Mouse (Mus musculus): ENCODE data around the gene Defb45. TPM values are rescaled to one million over a fixed set of nuclear protein-coding genes. Genes with fewer than 3 reads are reported as not detected.

The Defb45 gene
- not detected for total RNA-seq (2021)
- long read RNA-seq, experiment 1 = 0 reads
- long read RNA-seq, experiment 2 = 0 reads

DNA sequence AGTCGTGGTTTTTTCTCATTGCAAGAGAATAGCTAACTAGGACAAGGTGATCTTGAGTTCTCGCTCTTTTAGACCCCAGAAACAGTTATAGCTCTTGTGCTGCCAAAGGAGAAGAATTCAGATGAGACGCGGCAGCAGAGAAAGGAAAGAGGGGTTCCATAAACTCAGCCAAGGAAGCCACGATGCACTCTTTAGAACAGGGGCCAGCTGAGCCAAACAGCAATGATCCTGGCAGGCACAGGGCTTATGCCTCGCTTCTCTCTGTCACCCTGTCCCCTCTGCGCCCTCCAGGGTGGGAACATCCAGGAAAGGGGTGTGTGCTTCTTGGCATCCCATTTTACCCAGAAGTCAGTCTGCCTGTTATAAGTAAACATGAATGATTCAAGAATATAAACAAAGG, at the start of gene Defb45:
Gene Defb45 (minus strand): TSS at position 101 of the 400 bp plus-strand sequence.
- intact Hi-C loops (cut with DNase I) = no loop called here
- no peak for DNase-seq

- intact Hi-C loops (cut with DNase I) = no loop called here
- no peak for DNase-seq
Measured at GRCm38 (mm10) chr2:152639406-152640113, 40.4 kb upstream of the Defb45 start.

GRCm38 (mm10) chr2:152638865-152639264, 39.7 kb upstream of the Defb45 start:
- no peak for DNase-seq
- intact Hi-C loops (cut with DNase I) = no loop called here

GRCm38 (mm10) chr2:152637381-152637780, 38.2 kb upstream of the Defb45 start:
- intact Hi-C loops (cut with DNase I) = no loop called here
- no peak for DNase-seq

- intact Hi-C loops (cut with DNase I) = no loop called here
- DNase-seq = no peak
Measured at GRCm38 (mm10) chr2:152637006-152637322, 37.8 kb upstream of the Defb45 start.

DNA sequence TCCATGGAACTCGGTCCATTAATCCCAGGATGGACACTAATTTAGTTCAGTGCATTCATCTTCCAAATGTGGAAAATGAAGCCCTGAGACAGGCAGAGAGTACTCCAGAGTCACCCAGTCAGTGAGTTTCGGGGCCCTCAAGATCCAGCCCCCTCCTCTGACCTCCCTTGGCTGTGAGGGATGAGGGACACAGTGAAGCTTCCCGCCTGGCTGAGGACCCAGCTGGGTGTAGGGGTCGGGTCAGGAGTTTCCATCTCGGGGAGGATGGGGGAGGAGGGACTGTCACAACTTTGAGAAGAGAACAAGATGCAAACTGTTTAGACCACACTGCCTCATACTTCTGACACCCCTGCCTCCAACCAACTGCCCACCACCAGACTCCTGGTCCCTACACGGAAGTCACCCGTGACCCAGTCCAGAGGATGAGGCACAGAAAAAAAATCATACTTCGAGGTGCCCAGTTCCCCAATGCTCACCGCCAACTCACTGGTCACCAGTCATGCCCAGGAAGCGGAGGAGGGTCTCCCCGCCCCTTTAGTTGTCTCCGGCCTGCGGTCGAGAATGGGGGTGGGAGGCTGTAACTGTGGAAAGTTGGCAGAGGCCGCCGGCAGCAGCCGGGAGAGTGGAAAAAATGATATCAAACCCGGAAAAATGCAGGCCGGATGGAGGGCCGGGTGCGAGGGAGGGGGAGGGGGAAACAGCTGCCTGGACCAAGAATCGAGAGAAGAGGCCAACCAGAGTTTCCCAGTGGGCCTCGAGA, 37.2 kb upstream of the Defb45 start:
- intact Hi-C loops (cut with DNase I) = no loop called here
- DNase-seq = peak; percentile 59 to 75

DNA sequence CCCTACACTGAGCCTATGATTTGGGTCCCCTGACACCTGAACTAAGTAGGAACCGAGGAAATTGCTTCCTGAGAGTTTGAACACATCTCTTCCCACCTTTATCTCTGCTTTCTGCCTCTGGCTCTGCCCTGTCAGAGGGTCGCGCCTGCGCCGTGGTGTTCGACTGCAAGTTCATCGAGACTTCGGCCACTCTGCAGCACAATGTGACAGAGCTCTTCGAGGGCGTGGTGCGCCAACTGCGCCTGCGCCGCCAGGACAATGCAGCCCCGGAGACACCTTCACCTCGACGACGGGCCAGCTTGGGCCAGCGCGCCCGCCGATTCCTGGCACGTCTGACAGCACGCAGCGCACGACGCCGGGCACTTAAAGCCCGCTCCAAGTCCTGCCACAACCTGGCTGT, 35.1 kb upstream of the Defb45 start:
- no peak for DNase-seq
- intact Hi-C loops (cut with DNase I) = no loop called here

- DNase-seq = no peak
- intact Hi-C loops (cut with DNase I) = no loop called here
Measured at GRCm38 (mm10) chr2:152633334-152633733, 34.1 kb upstream of the Defb45 start.

DNA sequence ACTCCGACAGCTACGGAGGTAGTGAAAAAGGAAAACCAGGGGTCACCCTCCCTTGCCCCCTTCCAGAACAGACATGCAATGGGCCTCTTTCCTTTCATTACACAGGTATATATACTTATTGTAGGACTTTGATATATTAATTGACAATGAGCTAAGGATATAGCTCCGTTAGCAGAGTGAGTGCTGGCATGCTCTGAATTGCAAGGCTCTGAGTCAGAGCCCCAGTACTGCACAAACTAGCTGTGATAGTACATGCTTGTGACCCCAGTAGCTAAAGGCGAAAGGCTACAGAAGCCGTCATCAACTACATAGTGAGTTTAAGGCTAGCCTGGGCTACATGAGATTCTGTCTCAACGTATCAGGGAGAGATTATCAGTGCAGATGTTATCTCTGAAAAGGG, 30.7 kb upstream of the Defb45 start:
- intact Hi-C loops (cut with DNase I) = no loop called here
- DNase-seq = no peak

GRCm38 (mm10) chr2:152629239-152629638, 30.0 kb upstream of the Defb45 start:
- no peak for DNase-seq
- intact Hi-C loops (cut with DNase I) = no loop called here

DNA sequence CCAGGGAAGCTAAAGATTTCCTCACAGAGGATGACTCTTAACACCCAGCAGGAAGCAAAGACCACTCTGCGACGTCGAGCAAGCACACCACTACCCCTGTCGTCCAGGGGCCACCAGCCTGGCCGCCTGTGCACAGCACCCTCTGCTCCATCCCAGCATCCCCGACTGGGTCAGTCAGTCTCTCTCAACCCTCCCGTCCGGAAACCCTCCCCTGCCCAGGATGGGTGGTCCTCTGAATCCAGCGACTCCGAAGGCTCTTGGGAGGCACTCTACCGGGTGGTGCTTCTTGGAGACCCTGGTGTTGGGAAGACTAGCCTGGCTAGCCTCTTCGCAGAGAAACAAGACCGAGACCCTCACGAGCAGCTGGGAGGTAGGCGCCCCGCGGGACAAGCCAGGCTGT, 28.9 kb upstream of the Defb45 start:
- no peak for DNase-seq
- intact Hi-C loops (cut with DNase I) = no loop called here

DNA sequence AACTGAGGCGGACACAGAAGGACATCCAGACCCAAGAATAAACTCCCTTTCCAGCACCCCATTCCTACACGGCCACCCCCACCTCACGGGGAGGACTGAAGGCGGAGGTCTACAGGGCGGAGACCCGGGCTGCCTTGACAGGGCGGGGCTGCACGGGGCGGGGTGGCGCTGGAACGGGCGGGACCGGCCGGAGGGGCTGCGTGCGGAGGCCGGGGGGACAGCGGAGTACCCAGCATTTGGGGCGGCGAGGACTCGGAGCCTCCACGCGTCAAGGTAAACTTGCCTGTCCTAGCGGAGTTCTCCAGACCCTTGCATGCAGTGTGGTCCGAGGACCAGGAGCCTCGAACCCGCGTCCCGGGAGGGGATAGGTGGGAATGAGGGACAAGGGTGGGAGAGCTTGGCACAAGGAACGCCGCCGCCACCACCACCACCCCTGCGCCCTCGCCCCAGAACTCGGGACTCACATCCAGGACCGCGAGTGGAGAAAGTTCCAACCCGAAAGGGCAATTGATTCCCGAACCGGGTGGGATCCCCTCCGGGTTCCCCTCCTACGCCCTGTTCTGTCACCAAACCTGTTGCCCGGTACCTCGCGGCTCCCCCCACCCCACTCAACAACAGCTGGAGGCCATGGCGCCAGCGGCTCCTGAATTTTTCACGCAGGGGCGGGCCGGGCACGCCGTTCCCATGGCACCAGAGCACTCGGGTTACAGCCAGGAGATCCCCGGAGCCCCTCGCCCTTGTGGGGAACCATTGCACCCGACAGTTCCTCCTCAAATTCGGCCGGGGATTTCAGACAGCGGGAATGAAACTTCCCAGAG, 27.8 kb upstream of the Defb45 start, which contains the start of gene Rem1:
Gene Rem1 (plus strand): TSS at position 178 of the 818 bp plus-strand sequence.
- DNase-seq = peak in 1 of 2 experiments; percentile 22
- intact Hi-C loops (cut with DNase I) = no loop called here

GRCm38 (mm10) chr2:152625256-152625655, 26.1 kb upstream of the Defb45 start:
- intact Hi-C loops (cut with DNase I) = no loop called here
- DNase-seq = no peak

- DNase-seq = no peak
- intact Hi-C loops (cut with DNase I) = no loop called here
Measured at GRCm38 (mm10) chr2:152624566-152624965, 25.4 kb upstream of the Defb45 start.

- intact Hi-C loops (cut with DNase I) = no loop called here
Measured at GRCm38 (mm10) chr2:152622953-152623352, 23.8 kb upstream of the Defb45 start, which contains the start of gene Defb25. Gene Defb25, minus strand, starts transcription at chr2:152623053.

DNA sequence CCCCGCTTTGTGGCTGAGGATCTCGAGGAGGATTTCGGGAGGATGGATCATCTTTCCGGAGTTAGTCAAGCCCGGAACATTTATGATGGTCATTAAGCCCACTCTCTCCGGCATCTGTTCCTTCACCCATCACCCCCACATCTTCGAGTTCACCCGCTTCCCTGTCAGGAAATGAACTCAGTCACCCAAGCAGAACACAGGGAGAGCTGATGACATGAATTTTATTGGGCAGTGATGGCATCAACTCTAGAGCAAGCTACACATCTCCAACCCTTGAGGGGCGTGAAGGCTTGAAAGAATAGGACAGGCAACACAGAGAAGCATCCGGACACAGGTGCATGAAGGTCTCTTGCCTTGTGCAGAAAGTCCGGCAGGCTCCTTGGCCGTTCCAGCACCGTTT, 23.0 kb upstream of the Defb45 start:
- intact Hi-C loops (cut with DNase I) = no loop called here

More at GRCm38 (mm10) chr2:152622953-152623352, 23.8 kb upstream of the Defb45 start, which contains the start of gene Defb25:
- DNase-seq = no peak

GRCm38 (mm10) chr2:152620367-152621134, 21.4 kb upstream of the Defb45 start:
- DNase-seq = peak in 1 of 2 experiments; percentile 31
- intact Hi-C loops (cut with DNase I) = loop anchor here (2.0 kb wide), 1 partner anchor 34 kb away; no protein-coding TSS in a partner anchor

More for the DNA sequence above, 23.0 kb upstream of the Defb45 start:
- no peak for DNase-seq

- intact Hi-C loops (cut with DNase I) = no loop called here
- no peak for DNase-seq
Measured at GRCm38 (mm10) chr2:152617374-152617773, 18.2 kb upstream of the Defb45 start.

DNA sequence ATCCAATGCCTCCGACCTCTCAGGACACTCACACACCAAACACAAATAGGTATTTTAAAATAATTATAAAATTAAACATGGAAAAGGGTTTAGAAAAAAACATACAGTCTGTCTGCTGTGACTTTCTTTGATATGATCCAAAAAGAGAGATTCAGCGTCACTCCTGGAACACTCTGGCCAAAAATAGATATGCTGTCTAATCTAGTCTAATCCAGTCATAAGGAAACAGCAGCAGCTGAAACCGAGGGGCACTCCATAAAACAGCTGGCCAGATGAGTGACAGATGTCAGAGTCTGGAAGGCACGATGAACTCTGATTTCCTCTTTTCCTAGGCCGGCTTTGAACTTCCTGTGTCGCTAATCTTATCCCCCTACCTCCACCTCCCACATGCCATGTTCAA, 17.3 kb upstream of the Defb45 start:
- DNase-seq = no peak
- intact Hi-C loops (cut with DNase I) = no loop called here

DNA sequence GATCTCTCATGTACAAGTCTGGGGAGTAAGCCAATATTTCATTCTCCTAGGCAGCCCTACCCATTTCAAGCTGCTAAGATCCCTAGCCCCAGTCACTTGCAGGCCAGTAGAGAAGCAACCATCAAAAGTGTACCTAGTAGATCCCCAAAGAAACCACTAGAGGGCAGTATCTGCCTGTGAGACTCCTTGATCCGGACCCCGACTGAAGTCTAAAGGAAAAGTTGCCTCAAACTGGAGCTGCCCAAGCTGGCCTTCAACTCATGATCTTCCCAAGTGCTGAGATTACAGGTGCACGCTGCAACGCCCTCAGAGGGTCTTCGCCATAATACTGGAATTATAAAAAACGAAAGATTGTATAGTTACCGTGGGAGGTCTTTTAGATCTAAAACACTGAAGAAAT, 16.4 kb upstream of the Defb45 start:
- intact Hi-C loops (cut with DNase I) = loop anchor here (2.0 kb wide), 1 partner anchor 43 kb away; no protein-coding TSS in a partner anchor
- DNase-seq = no peak

Measured in gastrocnemius, postnatal 36 days (tissue).